Mouse (Mus musculus): ENCODE measurements at regions not wholly inside any gene's neighbourhood (a gene's known extent, or its start where the extent isn't known, plus 50 kb on each side); places are given as distances from the start of the nearest gene placed in this dataset.

GRCm38 (mm10) chr12:51009644-51010043, 338.2 kb upstream of the G2e3 start:
- DNase-seq: no peak

GRCm38 (mm10) chr12:51001722-51002592, 345.9 kb upstream of the G2e3 start:
- DNase-seq: no peak

GRCm38 (mm10) chr12:51001096-51001495, 346.8 kb upstream of the G2e3 start:
- no peak for DNase-seq

GRCm38 (mm10) chr12:51000281-51001075, 347.4 kb upstream of the G2e3 start:
- DNase-seq: peak in 1 of 2 experiments; percentile 5

- peak; percentile 64 to 66 for DNase-seq
These were observed 348.3 kb upstream of the G2e3 start for GRCm38 (mm10) chr12:50999295-51000237.

GRCm38 (mm10) chr12:50995664-50996063, 346.8 kb upstream of the Prkd1 start:
- DNase-seq: no peak

GRCm38 (mm10) chr12:50989561-50990325, 340.8 kb upstream of the Prkd1 start:
- DNase-seq: no peak

- no peak for DNase-seq
These were observed 332.4 kb upstream of the Prkd1 start for GRCm38 (mm10) chr12:50981318-50981717.

GRCm38 (mm10) chr12:50980800-50981199, 331.9 kb upstream of the Prkd1 start:
- no peak for DNase-seq

- DNase-seq: no peak
These were observed 321.8 kb upstream of the Prkd1 start for GRCm38 (mm10) chr12:50970759-50971122.

- no peak for DNase-seq
These were observed 321.2 kb upstream of the Prkd1 start for GRCm38 (mm10) chr12:50969887-50970758.

- DNase-seq: no peak
These were observed 320.5 kb upstream of the Prkd1 start for GRCm38 (mm10) chr12:50969402-50969801.

- DNase-seq: no peak
These were observed 318.4 kb upstream of the Prkd1 start for GRCm38 (mm10) chr12:50967168-50967810.

- DNase-seq: no peak
These were observed 305.1 kb upstream of the Prkd1 start for GRCm38 (mm10) chr12:50953971-50954370.

- no peak for DNase-seq
These were observed 298.1 kb upstream of the Prkd1 start for GRCm38 (mm10) chr12:50947035-50947434.

GRCm38 (mm10) chr12:50943741-50944521, 295.0 kb upstream of the Prkd1 start:
- peak; percentile 57 to 74 for DNase-seq

- DNase-seq: no peak
These were observed 294.4 kb upstream of the Prkd1 start for GRCm38 (mm10) chr12:50943340-50943739.

GRCm38 (mm10) chr12:50935516-50935915, 286.6 kb upstream of the Prkd1 start:
- no peak for DNase-seq

GRCm38 (mm10) chr12:50932496-50932895, 283.6 kb upstream of the Prkd1 start:
- DNase-seq: no peak

- DNase-seq: no peak
These were observed 280.7 kb upstream of the Prkd1 start for GRCm38 (mm10) chr12:50929641-50930040.
